Comparison of ENCODE assay signal across 22 mouse cellular contexts in genomic region chr11:96028130-96028529, GRCm38 (mm10). TPM values are rescaled to one million over a fixed set of nuclear protein-coding genes. Genes with fewer than 3 reads are reported as not detected.
"Had no signal": no experiment of that assay in that cellular context is flagged by ENCODE, and none has a peak within 500 bp of the region (broad histone marks: within the 10 kb centered on the region; RNA-seq: fewer than 3 reads in every experiment).

No protein-coding gene starts in this region.

- DNase-seq: retina, postnatal 1 day; right cerebral cortex, adult 18-20 months; right cerebral cortex, postnatal 14 days; right cerebral cortex, postnatal 25 days; right cerebral cortex, postnatal 4 days; spleen, adult 18-20 months; thymus, adult 18-20 months; thymus, adult 2 months; thymus, postnatal 25 days; thymus, postnatal 36 days had no signal

- H3K9ac ChIP-seq: neural tube, embryonic 12.5 days; neural tube, embryonic 13.5 days; neural tube, embryonic 15.5 days; stomach, embryonic 15.5 days had no signal

- H3K27me3 ChIP-seq: neural tube, embryonic 12.5 days; stomach, embryonic 15.5 days had no signal

- H3K27ac ChIP-seq: neural tube, embryonic 12.5 days; neural tube, embryonic 13.5 days; neural tube, embryonic 15.5 days; stomach, embryonic 15.5 days; stomach, postnatal 0 days had no signal

- H3K4me1 ChIP-seq: neural tube, embryonic 12.5 days; neural tube, embryonic 13.5 days; neural tube, embryonic 15.5 days; stomach, embryonic 15.5 days had no signal

- H3K4me3 ChIP-seq: neural tube, embryonic 12.5 days; neural tube, embryonic 13.5 days; neural tube, embryonic 15.5 days; stomach, embryonic 15.5 days had no signal

- H3K36me3 ChIP-seq: neural tube, embryonic 12.5 days; neural tube, embryonic 13.5 days; neural tube, embryonic 15.5 days; stomach, embryonic 15.5 days had no signal

- H3K4me2 ChIP-seq: neural tube, embryonic 12.5 days; neural tube, embryonic 13.5 days; neural tube, embryonic 15.5 days; stomach, embryonic 15.5 days had no signal

- H3K9me3 ChIP-seq: neural tube, embryonic 12.5 days; neural tube, embryonic 13.5 days; neural tube, embryonic 15.5 days; stomach, embryonic 15.5 days had no signal

RNA-seq across cellular contexts. Expression of gene Gip, which starts 3.8 kb away (rescaled TPM):
- total RNA-seq: neutrophil, adult 5-6 weeks had no signal
- polyA plus RNA-seq: neural tube, embryonic 11.5 days; neural tube, embryonic 12.5 days; neural tube, embryonic 13.5 days; neural tube, embryonic 14.5 days; neural tube, embryonic 15.5 days; spleen, adult 2 months; stomach, embryonic 14.5 days; urinary bladder, adult 2 months had no signal

RNA-seq across cellular contexts. Expression of gene Igf2bp1, which starts 22.4 kb away (rescaled TPM):
- total RNA-seq: neutrophil, adult 5-6 weeks had no signal
- polyA plus RNA-seq: small intestine, adult 2 months; spleen, adult 2 months had no signal
